Mouse (Mus musculus) liver, adult 2 months (tissue): ENCODE results near the gene Pde6d. TPM values are rescaled to one million over a fixed set of nuclear protein-coding genes. Genes with fewer than 3 reads are reported as not detected.

ENCODE experiments used
- DNase-seq: peaks from one replicate; pipeline ENCODE4 v3.0.0-alpha.2; 2011; ENCODE audit warnings: low read depth, low spot score; ENCODE audit errors: extremely low read depth
- H3K27ac ChIP-seq: fragments of 200-500 bp; replicated peaks from 2 replicates; pipeline ENCODE4 v1.5.1; 2012; ENCODE audit warnings: low read depth, mild to moderate bottlenecking, control low read depth, inconsistent platforms, low read length; ENCODE audit not compliant: insufficient read depth
- H3K27me3 ChIP-seq: fragments of 200-500 bp; 2 replicates; pipeline ENCODE4 v1.6.1; 2012; ENCODE audit warnings: mild to moderate bottlenecking, moderate library complexity, low read length, inconsistent platforms; ENCODE audit not compliant: control insufficient read depth, insufficient read depth
- H3K36me3 ChIP-seq: fragments of 200-500 bp; 2 replicates; pipeline ENCODE4 v1.6.1; 2012; ENCODE audit warnings: low read length, inconsistent platforms; ENCODE audit not compliant: control insufficient read depth, insufficient read depth
- H3K4me1 ChIP-seq: fragments of 200-500 bp; 2 replicates; pipeline ENCODE4 v1.6.1; 2011; ENCODE audit warnings: low read length; ENCODE audit not compliant: control insufficient read depth, insufficient read depth
- H3K4me3 ChIP-seq: fragments of 200-500 bp; 2 replicates; pipeline ENCODE4 v1.5.1; 2011; ENCODE audit warnings: low read depth, mild to moderate bottlenecking, control low read depth, low read length, moderate library complexity; ENCODE audit not compliant: insufficient read depth
- H3K79me2 ChIP-seq: fragments of 200-500 bp; 2 replicates; pipeline ENCODE4 v1.6.1; 2012; ENCODE audit warnings: inconsistent platforms, mild to moderate bottlenecking, low read length, moderate library complexity; ENCODE audit not compliant: control insufficient read depth, insufficient read depth
- H3K9ac ChIP-seq: fragments of 200-500 bp; 2 replicates; pipeline ENCODE4 v1.6.1; 2012; ENCODE audit warnings: low read depth, mild to moderate bottlenecking, control low read depth, inconsistent platforms, low read length
- CTCF ChIP-seq: fragments of 200-500 bp; IDR thresholded peaks from 2 replicates; pipeline ENCODE4 v1.5.1; 2011; ENCODE audit warnings: low read depth, low read length, control low read depth
- POLR2A ChIP-seq: fragments of 200-500 bp; IDR thresholded peaks from 2 replicates; pipeline ENCODE4 v1.6.1; 2011; ENCODE audit warnings: low read length, control low read depth; ENCODE audit not compliant: insufficient read depth; ENCODE audit errors: extremely low read depth
- WGBS: fragments of 180-500 bp; shearing (Covaris S2); methylation state at CpG from one replicate; pipeline ENCODE4 v1.1.7; 2018; 5-methylcytosine and 5-hydroxymethylcytosine counted together
- polyA plus RNA-seq: library from polyadenylated mRNA; depleted of rRNA; stranded (reverse); fragments of >200 nt; gene quantifications from 2 replicates; pipeline ENCODE4 v1.2.3, GENCODE M21; 2012
- total RNA-seq: library from RNA; depleted of rRNA; stranded (reverse); fragments of >200 nt; gene quantifications from 2 replicates; pipeline ENCODE4 v1.2.3, GENCODE M21; 2014

Pde6d gene
- total and polyA plus RNA-seq, 2 experiments: 4.7 to 5.3 TPM

GRCm38 (mm10) chr1:86598516-86598915, 16.1 kb upstream of the Pde6d start:
- Histone ChIP-seq H3K36me3 (peaks cover 37% of the 10 kb centered on the region), H3K4me1 (peaks cover 33% of the 10 kb centered on the region), H3K27me3 (no peaks in the 10 kb centered on the region), H3K9ac (no peak overlapping the region), H3K79me2 (no peaks in the 10 kb centered on the region), H3K27ac (no peak overlapping the region), H3K4me3 (no peak overlapping the region)
- peak; percentile 26; the same call in 1 of the 2 replicates for TF ChIP-seq CTCF
- TF ChIP-seq POLR2A: no peak
- WGBS: 41% methylated on average over 3 of the region's 3 CpGs
- DNase-seq: peak; percentile 55

- DNase-seq: no peak
- Histone ChIP-seq H3K79me2 (no peaks in the 10 kb centered on the region), H3K4me3 (no peak overlapping the region), H3K27ac (peak overlapping the region; percentile 75), H3K4me1 (peaks cover 33% of the 10 kb centered on the region), H3K9ac (no peak overlapping the region), H3K36me3 (peaks cover 35% of the 10 kb centered on the region), H3K27me3 (no peaks in the 10 kb centered on the region)
- no peak for TF ChIP-seq CTCF
- TF ChIP-seq POLR2A: no peak
- 48% methylated on average over 6 of the region's 6 CpGs for WGBS
Observed at GRCm38 (mm10) chr1:86596512-86596911, 14.1 kb upstream of the Pde6d start.

DNA sequence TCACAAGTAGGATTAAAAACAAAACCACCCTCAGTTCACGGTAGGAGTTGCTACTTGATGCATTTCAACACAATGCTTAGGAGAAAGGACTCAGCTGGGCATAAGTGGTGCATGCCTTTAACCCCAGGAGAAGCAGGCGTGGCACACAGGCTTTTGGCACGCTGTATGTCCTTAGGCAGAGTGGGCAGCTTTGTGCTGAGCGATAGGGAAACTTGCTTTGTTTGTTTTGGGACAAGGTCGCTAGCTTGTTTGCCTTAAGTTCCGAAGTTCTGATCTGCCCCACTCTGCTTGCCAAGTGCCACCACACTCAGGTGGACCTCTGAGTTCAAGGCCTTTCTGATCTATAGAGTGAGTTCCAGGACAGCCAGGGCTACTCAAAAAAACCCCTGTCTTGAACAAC, 12.9 kb upstream of the Pde6d start:
- TF ChIP-seq CTCF (no peak), POLR2A (no peak)
- H3K79me2 ChIP-seq: no peaks in the 10 kb centered on the region
- H3K27ac ChIP-seq: peak overlapping the region; percentile 75
- H3K4me3 ChIP-seq: no peak overlapping the region
- peak; percentile 99 for DNase-seq
- H3K4me1 ChIP-seq: peaks cover 29% of the 10 kb centered on the region
- WGBS: 23% methylated on average over 6 of the region's 6 CpGs
- H3K9ac ChIP-seq: no peak overlapping the region
- no peaks in the 10 kb centered on the region for H3K27me3 ChIP-seq
- peaks cover 31% of the 10 kb centered on the region for H3K36me3 ChIP-seq

DNA sequence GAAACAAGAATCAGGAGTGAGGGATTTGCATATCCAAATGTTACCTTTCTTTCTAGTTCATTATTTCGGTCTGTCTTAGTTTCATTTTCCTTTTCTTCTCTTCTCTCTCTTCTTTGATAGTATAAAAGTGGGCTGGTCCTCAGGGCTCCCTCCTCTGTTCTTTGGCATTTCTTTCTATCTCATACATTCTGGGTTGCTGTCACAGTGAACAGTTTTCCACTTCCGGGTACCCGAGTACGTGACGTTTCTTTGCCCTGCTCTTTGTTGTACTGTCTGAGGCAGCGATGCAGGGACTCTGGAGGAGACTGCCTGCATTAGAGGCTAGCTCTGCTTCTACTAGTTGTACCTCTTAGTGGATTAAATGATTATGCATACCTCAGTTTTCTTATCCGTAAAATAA, 12.1 kb upstream of the Pde6d start:
- Histone ChIP-seq H3K79me2 (no peaks in the 10 kb centered on the region), H3K36me3 (peaks cover 34% of the 10 kb centered on the region), H3K27ac (peak overlapping the region; percentile 55), H3K9ac (no peak overlapping the region), H3K27me3 (no peaks in the 10 kb centered on the region), H3K4me3 (no peak overlapping the region), H3K4me1 (peaks cover 31% of the 10 kb centered on the region)
- WGBS: 52% methylated on average over 7 of the region's 7 CpGs
- peak; percentile 23 for DNase-seq
- TF ChIP-seq CTCF (no peak), POLR2A (no peak)

- no peaks in the 10 kb centered on the region for H3K27me3 ChIP-seq
- H3K27ac ChIP-seq: peak overlapping the region; percentile 51
- TF ChIP-seq CTCF (no peak), POLR2A (0 out of 2 replicates have a peak, but pooled peaks have one; percentile 34)
- peak; percentile 67 for DNase-seq
- H3K4me1 ChIP-seq: peaks cover 11% of the 10 kb centered on the region
- under 1% methylated on average over 26 of the region's 26 CpGs for WGBS
- peak overlapping the region; percentile 94 for H3K4me3 ChIP-seq
- peaks cover 15% of the 10 kb centered on the region for H3K36me3 ChIP-seq
- H3K79me2 ChIP-seq: peaks cover 8% of the 10 kb centered on the region; the same call in 1 of the 2 replicates
- H3K9ac ChIP-seq: peak overlapping the region; percentile 92
Observed at GRCm38 (mm10) chr1:86586992-86587391, 4.6 kb upstream of the Pde6d start.

DNA sequence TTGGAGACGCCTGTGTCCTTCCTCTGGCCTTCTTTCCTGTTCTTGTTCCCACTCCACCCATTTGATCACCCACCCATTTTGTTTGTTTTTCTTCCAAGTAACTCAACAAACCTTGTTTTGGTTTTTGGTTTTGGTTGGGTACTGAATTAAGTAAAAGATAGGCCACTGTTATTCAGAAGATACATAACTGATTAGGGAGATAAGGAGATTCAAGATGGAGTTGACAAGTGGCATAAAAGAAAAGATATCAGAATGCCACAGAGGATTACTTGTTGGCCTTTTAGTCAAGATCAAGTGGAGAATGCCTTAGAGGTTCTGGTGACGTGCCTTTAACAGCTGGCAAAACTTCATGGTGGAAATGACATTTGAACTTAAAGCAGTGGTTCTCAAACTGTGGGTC, 1.3 kb upstream of the Pde6d start:
- Histone ChIP-seq H3K27me3 (no peaks in the 10 kb centered on the region), H3K79me2 (peaks cover 10% of the 10 kb centered on the region; the same call in 1 of the 2 replicates), H3K36me3 (no peaks in the 10 kb centered on the region), H3K27ac (no peak overlapping the region), H3K4me3 (no peak overlapping the region), H3K9ac (no peak overlapping the region), H3K4me1 (peaks cover 5% of the 10 kb centered on the region)
- WGBS: 44% methylated on average over 2 of the region's 2 CpGs
- no peak for TF ChIP-seq CTCF
- TF ChIP-seq POLR2A: no peak
- no peak for DNase-seq
